Mouse (Mus musculus): ENCODE data around the gene Cyp39a1.

Cyp39a1 gene

DNA sequence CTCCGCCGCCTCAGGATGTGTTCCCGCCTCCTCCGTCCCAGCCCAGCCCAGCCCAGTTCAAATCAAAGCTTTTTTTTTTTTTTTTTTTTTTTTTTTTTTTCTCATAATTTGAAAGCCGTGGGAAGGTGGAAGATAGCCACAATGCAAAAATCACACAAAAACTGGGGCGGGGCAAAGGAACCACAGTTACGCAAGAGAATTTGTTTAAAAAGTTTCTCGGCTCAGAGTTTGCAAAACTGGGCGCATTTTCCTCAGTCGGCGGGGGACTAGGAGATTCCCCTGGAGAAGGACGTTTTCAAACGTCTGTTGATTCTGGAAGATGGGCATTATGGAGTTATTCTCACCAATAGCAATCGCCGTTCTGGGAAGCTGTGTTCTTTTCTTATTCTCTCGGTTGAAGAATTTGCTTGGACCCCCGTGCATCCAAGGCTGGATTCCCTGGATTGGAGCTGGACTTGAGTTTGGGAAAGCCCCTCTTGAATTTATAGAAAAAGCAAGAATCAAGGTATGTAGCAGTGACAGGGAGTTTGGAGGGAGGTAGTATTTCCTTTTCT is at the start of gene Cyp39a1:
Gene Cyp39a1, plus strand, starts transcription at position 136 of the 554 bp plus-strand sequence.
- DNase-seq (ENCODE audit: low spot score) = no peak

DNA sequence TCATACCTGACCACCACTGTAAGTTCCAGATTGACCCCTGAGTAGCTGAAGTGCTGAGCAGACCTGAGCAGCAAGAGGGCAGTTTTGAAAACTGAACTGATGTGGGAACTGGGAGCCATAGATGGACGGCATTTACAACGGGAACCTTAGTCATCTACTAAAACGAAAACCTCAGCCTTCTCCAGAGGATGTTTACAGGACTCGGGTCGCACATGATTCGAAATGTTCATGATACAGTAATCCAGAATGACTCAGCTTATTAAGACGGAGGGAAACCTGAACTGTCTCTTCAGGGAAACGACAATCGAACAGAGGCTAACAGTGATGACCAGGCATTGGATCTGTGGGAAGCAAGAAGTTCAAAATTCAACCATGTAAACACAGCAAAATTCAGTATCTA is 48.1 kb upstream of the Cyp39a1 start:
- DNase-seq (ENCODE audit: low spot score) = no peak

DNA sequence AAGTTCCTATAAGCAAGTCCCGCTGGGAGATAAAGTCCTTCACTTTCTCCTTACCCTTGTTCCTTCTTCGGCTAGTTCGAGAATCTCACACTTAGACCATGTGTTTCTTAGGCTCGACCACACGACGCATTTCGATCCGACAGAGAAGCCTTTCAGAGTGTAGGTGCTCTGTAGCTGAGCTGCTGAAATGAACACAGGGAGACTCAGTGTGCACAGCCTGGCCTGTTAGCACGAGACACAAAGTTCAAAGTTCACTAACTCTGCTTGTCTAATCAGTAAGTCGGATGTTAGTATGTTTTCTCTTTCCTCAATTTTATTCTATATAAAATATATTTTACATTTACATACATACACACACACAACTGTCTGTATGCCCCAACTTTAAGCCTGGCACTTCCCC is 45.1 kb upstream of the Cyp39a1 start:
- DNase-seq (ENCODE audit: low spot score) = no peak

DNA sequence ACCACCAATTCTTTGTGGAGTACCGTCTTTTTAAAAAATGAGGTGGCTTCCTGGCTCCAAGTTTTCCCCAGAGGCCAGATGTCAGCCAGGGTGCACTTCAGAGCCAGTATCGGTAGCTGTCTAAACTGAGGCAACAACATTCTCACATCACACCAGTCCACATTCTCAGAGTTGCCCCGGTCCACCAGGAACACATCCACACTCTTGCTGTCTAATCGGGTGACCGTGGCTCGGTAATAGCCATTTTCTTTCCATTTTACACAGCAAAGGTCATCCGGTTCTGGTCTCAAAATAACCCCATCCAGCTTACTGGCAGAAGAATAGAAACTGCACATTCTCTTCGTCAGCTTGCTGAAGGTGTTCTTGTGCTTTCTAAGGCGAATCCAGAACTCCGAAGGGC is 39.0 kb upstream of the Cyp39a1 start:
- DNase-seq (ENCODE audit: low spot score) = no peak

GRCm38 (mm10) chr17:43629026-43629495 is 38.2 kb upstream of the Cyp39a1 start:
- no peak for DNase-seq (ENCODE audit: low spot score)

- DNase-seq (ENCODE audit: low spot score) = no peak
These were observed 37.5 kb upstream of the Cyp39a1 start, which contains the start of gene Tdrd6 for GRCm38 (mm10) chr17:43629496-43630426. Gene Tdrd6 (minus strand): TSS chr17:43630299.

GRCm38 (mm10) chr17:43630427-43630760 is 36.8 kb upstream of the Cyp39a1 start:
- no peak for DNase-seq (ENCODE audit: low spot score)

- DNase-seq (ENCODE audit: low spot score) = no peak
These were observed 30.1 kb upstream of the Cyp39a1 start for GRCm38 (mm10) chr17:43637146-43637545.

- no peak for DNase-seq (ENCODE audit: low spot score)
These were observed 26.4 kb upstream of the Cyp39a1 start for GRCm38 (mm10) chr17:43640825-43641224.

- DNase-seq (ENCODE audit: low spot score) = no peak
These were observed 24.0 kb upstream of the Cyp39a1 start for GRCm38 (mm10) chr17:43643191-43643590.

DNA sequence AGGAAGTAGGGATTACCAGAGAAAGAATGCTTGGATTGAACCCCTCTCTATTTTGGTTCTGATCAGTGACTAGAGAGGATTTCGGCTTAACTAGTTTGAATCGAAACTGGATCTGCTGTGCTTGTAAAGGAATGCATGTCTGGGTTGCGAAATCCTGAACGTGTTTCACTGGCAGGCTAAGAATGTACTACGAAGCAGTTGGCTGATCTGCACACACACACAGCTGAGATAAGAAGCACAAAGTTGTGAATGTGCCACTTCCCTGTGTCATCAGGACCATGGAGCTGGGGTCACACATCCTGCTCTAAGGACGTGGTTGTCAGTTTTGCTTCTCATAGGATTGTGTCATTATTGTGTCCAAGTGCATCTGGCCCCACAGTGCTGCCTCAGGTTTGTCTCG is 22.9 kb upstream of the Cyp39a1 start:
- DNase-seq (ENCODE audit: low spot score) = no peak

DNA sequence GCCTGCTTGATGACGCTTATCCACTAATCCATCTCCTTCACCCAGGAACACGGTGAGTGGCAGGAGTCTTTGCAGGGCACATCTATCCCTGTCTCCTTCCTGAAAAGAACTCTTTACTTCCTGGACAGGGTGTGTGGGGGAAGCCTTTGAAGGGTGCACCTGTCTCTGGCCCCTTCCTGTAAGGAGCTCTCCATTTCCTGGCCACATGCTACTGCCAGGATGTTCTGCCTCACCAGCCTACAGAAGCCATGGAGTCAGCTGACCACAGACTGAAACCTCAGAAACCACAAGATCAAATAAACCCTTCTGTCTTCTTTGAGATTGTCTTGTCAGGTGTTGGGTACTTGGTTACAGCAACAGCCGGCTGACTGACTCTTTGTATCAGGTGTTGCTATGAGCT is 22.1 kb upstream of the Cyp39a1 start:
- DNase-seq (ENCODE audit: low spot score) = no peak

DNA sequence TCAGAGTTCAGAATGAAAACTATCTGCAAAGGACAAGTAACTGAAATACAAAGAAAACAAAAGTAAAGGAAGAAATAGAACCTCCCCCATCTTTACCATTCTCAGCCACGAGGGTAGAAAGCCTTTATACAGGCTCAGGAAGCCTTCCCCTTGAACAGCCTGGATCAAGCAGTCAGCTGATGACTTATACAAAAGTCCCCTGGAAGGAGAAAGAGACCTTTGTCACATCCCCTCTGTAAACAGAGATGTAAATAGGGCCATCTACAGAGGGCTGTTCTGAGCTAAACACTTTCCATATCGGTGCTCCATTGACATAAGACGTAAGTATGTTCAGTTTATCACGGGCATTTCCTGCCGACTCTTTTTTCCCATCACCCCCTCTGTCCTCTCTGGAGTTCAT is 20.3 kb upstream of the Cyp39a1 start:
- no peak for DNase-seq (ENCODE audit: low spot score)

DNA sequence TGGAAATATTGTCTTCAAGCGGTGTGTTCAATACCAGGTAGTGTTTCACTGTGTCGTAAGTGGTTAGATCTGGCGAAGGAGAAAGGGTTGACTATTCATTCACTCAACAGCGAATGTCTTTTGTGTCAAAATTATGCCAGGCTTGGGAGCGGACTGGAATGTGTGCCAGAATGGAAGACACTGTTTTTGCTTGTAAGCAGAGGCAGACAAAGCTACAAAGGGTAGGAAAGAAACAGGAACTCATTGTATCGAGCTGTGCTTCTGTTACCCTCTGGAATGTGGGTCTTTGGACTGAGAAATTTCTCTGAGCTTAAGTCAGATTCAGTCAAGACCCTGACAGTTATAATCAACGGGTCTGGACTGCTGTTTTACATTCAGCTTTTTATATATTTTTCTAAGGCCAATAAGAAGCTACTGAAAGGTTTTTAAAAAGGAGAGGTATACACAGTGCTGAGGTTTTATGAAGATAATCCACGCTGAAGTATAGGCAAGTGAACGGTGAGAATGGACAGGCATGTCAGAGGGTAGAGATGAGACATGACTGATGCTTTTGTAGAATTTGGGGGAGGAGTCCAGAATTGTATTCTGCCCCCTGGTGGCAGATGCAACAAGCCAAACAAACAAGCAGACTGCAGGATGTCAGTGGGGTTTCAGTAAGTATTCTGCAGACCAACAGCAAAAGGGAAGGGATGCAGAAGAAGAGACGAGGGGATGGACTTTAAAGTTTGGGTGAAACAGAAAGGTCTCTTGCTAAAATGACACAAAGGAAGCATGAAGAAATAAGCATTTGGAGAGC is 17.4 kb upstream of the Cyp39a1 start:
- DNase-seq (ENCODE audit: low spot score) = peak; percentile 44

GRCm38 (mm10) chr17:43651314-43652046 is 15.7 kb upstream of the Cyp39a1 start:
- no peak for DNase-seq (ENCODE audit: low spot score)

DNA sequence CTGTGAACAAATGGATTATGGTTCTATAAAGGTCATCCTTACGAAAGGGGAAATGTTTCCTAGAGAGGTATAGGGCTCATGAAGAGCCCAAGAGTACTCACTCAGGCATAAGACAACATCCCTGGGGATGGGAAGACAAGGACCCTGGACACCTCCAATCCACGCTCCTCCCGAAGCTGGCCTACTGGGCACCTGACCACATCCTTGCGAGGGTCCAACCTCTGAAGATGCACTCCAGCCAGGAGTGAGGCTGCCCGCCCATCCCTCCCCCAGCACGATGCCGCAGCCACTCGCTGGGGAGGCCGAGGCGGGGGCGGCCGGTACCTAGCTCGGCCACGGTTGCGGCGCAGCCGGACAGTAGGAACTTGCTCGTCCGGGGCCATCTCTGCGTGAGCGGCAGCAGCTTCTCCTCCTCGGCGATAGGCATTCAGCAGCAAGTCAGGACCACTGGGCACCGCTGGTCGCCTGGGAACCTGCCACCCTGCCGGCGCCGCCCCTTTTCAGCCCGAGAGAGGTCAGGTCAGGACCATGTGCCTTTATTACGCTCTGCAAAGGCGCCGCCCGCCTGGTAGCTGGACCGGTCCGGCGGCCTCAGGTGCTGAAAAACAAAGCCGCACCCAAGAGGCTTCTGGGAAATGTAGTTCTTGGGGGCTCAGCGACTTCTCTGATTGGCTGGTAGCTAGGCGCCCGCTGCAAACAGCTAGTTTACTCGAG is 492 bp upstream of the Cyp39a1 start, which contains the start of gene Slc25a27:
Gene Slc25a27, minus strand, starts transcription at position 639 of the 714 bp plus-strand sequence.
- peak; percentile 88 for DNase-seq (ENCODE audit: low spot score)

GRCm38 (mm10) chr17:43669145-43669695 is 2.0 kb downstream of the Cyp39a1 start:
- DNase-seq (ENCODE audit: low spot score) = no peak

GRCm38 (mm10) chr17:43671907-43672306 is 4.7 kb downstream of the Cyp39a1 start:
- DNase-seq (ENCODE audit: low spot score) = no peak

- DNase-seq (ENCODE audit: low spot score) = no peak
These were observed 8.0 kb downstream of the Cyp39a1 start for GRCm38 (mm10) chr17:43675228-43675627.

GRCm38 (mm10) chr17:43676241-43676640 is 9.0 kb downstream of the Cyp39a1 start:
- DNase-seq (ENCODE audit: low spot score) = no peak

- DNase-seq (ENCODE audit: low spot score) = no peak
These were observed 10.1 kb downstream of the Cyp39a1 start for GRCm38 (mm10) chr17:43677317-43677716.

Measured in layer of hippocampus, adult 11-12 months (tissue).